Comparison of ENCODE assay signal across 8 mouse cellular contexts in genomic region chr7:16885271-16885776, GRCm38 (mm10). TPM values are rescaled to one million over a fixed set of nuclear protein-coding genes. Genes with fewer than 3 reads are reported as not detected.
DNase-seq lines count a peak whose midpoint lies in the region; ATAC-seq and TF ChIP-seq lines count a peak whose summit lies in the region.

No protein-coding gene starts in this region.

- in situ Hi-C loops in ES-E14 (cut with MboI; ENCODE audit: low sequenced_read_pairs in 2 of 2, unreplicated experiment in 2 of 2), result no loop called here

- H3K27me3 ChIP-seq in heart, embryonic 12.5 days (replicated peaks), result peaks cover 21% of the 10 kb centered on the region
- peaks cover 87% of the 10 kb centered on the region for H3K27me3 ChIP-seq in hindbrain, embryonic 10.5 days (ENCODE audit: insufficient read depth, poor library complexity, severe bottlenecking)
- H3K27me3 ChIP-seq in midbrain, embryonic 10.5 days (ENCODE audit: low read depth, poor library complexity, severe bottlenecking), result peaks cover 86% of the 10 kb centered on the region

- peaks cover 30% of the 10 kb centered on the region for H3K9me3 ChIP-seq in heart, embryonic 12.5 days (replicated peaks)
- H3K9me3 ChIP-seq in ES-E14 (ENCODE audit: control insufficient read depth, insufficient read depth, low read depth, low read length), result no peaks in the 10 kb centered on the region
- peaks cover 29% of the 10 kb centered on the region for H3K9me3 ChIP-seq in hindbrain, embryonic 10.5 days
- peaks cover 24% of the 10 kb centered on the region for H3K9me3 ChIP-seq in midbrain, embryonic 10.5 days (replicated peaks)

- H3K4me3 ChIP-seq in heart, embryonic 12.5 days, result peak overlapping the region; percentile 34
- H3K4me3 ChIP-seq in ES-E14 (ENCODE audit: insufficient read depth in 1 of 2, low read depth in 1 of 2, low read length in 2 of 2, poor library complexity in 1 of 2, severe bottlenecking in 1 of 2), result peak overlapping the region; percentile 60 to 77; a peak in 3 of 4 replicates
- peak overlapping the region; percentile 42 for H3K4me3 ChIP-seq in hindbrain, embryonic 10.5 days
- H3K4me3 ChIP-seq in midbrain, embryonic 10.5 days, result peak overlapping the region; percentile 44

- H3K36me3 ChIP-seq in heart, embryonic 12.5 days, result peaks cover 82% of the 10 kb centered on the region
- H3K36me3 ChIP-seq in ES-E14 (ENCODE audit: control insufficient read depth, insufficient read depth, low read length, poor library complexity, severe bottlenecking), result peaks cover 6% of the 10 kb centered on the region; the same call in 1 of the 2 replicates
- peaks cover 71% of the 10 kb centered on the region for H3K36me3 ChIP-seq in hindbrain, embryonic 10.5 days
- H3K36me3 ChIP-seq in midbrain, embryonic 10.5 days, result peaks cover 58% of the 10 kb centered on the region

- DNase-seq in heart, adult 8-10 months (ENCODE audit: low spot score), result no peak
- DNase-seq in ES-E14 (ENCODE audit: low read depth, low spot score), result no peak
- no peak for DNase-seq in hindbrain, embryonic 10.5 days (ENCODE audit: low spot score)
- peak; percentile 28 for DNase-seq in midbrain, embryonic 10.5 days (ENCODE audit: low spot score)
- DNase-seq in T-cell, adult 2 months (ENCODE audit: low spot score), result no peak
- DNase-seq in urinary bladder, postnatal 14 days (ENCODE audit: low spot score), result no peak
- DNase-seq in layer of hippocampus, postnatal 25 days (ENCODE audit: extremely low spot score in 1 of 2, low spot score in 1 of 2), result no peak

- H3K9ac ChIP-seq in heart, embryonic 12.5 days, result peak overlapping the region; percentile 24
- H3K9ac ChIP-seq in ES-E14 (ENCODE audit: insufficient read depth, low read depth, low read length, poor library complexity, severe bottlenecking), result peak overlapping the region; percentile 55

- no peak overlapping the region for H3K27ac ChIP-seq in heart, embryonic 12.5 days (ENCODE audit: poor library complexity, severe bottlenecking)
- H3K27ac ChIP-seq in ES-E14 (ENCODE audit: insufficient read depth, low read depth, low read length, poor library complexity, severe bottlenecking), result no peak overlapping the region
- H3K27ac ChIP-seq in hindbrain, embryonic 10.5 days, result peak overlapping the region; percentile 53
- H3K27ac ChIP-seq in midbrain, embryonic 10.5 days (replicated peaks), result peak overlapping the region; percentile 49; the same call in 1 of the 2 replicates

- H3K4me2 ChIP-seq in heart, embryonic 12.5 days, result peak overlapping the region; percentile 50

- WGBS in heart, embryonic 12.5 days, result 31% methylated on average over 94 of the region's 95 CpGs
- 16% methylated on average over 95 of the region's 95 CpGs for WGBS in hindbrain, embryonic 10.5 days
- WGBS in midbrain, embryonic 10.5 days, result 16% methylated on average over 91 of the region's 95 CpGs

- H3K4me1 ChIP-seq in heart, embryonic 12.5 days (replicated peaks), result peaks cover 35% of the 10 kb centered on the region
- peaks cover 3 to 21% of the 10 kb centered on the region in 2 experiments; a peak in 3 of 4 replicates for H3K4me1 ChIP-seq in ES-E14 (ENCODE audit: control insufficient read depth in 2 of 2, insufficient read depth in 2 of 2, low read length in 2 of 2, poor library complexity in 1 of 2)
- H3K4me1 ChIP-seq in hindbrain, embryonic 10.5 days (replicated peaks), result peaks cover 37% of the 10 kb centered on the region
- H3K4me1 ChIP-seq in midbrain, embryonic 10.5 days, result peaks cover 20% of the 10 kb centered on the region

- ATAC-seq in heart, embryonic 12.5 days (ENCODE audit: insufficient number of reproducible peaks, low FRiP score), result no peak

TF ChIP-seq in ES-E14, 5 proteins besides CTCF, POLR2A, EP300 and RAD21:
- TF ChIP-seq HCFC1 (IDR thresholded peaks at IDR 0.05; ENCODE audit: borderline replicate concordance, insufficient read depth, low read length), result no peak
- TF ChIP-seq ZC3H11A (IDR thresholded peaks at IDR 0.05; ENCODE audit: borderline replicate concordance, low read depth, low read length), result no peak
- no peak for TF ChIP-seq MAFK (IDR thresholded peaks at IDR 0.05; ENCODE audit: insufficient read depth, low read depth, low read length)
- no peak for TF ChIP-seq CHD2 (IDR thresholded peaks at IDR 0.05; ENCODE audit: low read depth, low read length)
- no peak for TF ChIP-seq ZNF384 (IDR thresholded peaks at IDR 0.05; ENCODE audit: low read depth, low read length)

RNA-seq across cellular contexts. Expression of gene Gng8, which starts 6.3 kb away (rescaled TPM):
- 2.3 and 4.3 TPM in 2 replicates for polyA plus RNA-seq in heart, embryonic 12.5 days (2016; fragmentation: Nextera tagmentation; extraction: Ambion mirVana)
- total RNA-seq in heart, adult 8-10 months (2022), result 1 to 10 TPM; 1.0 to 1.5 (median 1.1) TPM
- 0.79 and 1.0 TPM in 2 replicates for total RNA-seq in ES-E14 (2012; rRNA removed)
- polyA plus RNA-seq in hindbrain, embryonic 10.5 days (2016; fragmentation: Nextera tagmentation; extraction: Ambion mirVana), result 7.1 and 9.0 TPM in 2 replicates
- polyA plus RNA-seq in midbrain, embryonic 10.5 days (2016; fragmentation: Nextera tagmentation; extraction: Ambion mirVana), result 5.4 and 8.5 TPM in 2 replicates
- total RNA-seq in layer of hippocampus, postnatal 25 days (2021), result 1 to 10 TPM; 2.5 to 3.2 TPM

RNA-seq across cellular contexts. Expression of gene Dact3, which starts 10.2 kb away (rescaled TPM):
- 14.3 and 15.2 TPM in 2 replicates for polyA plus RNA-seq in heart, embryonic 12.5 days (2016; fragmentation: Nextera tagmentation; extraction: Ambion mirVana)
- total RNA-seq in heart, adult 8-10 months (2022), result 1 to 10 TPM; 8.0 to 9.5 (median 8.6) TPM
- total RNA-seq in ES-E14 (2012; rRNA removed), result 4.5 and 7.0 TPM in 2 replicates
- 3.2 and 4.9 TPM in 2 replicates for polyA plus RNA-seq in hindbrain, embryonic 10.5 days (2016; fragmentation: Nextera tagmentation; extraction: Ambion mirVana)
- 1.9 and 2.2 TPM in 2 replicates for polyA plus RNA-seq in midbrain, embryonic 10.5 days (2016; fragmentation: Nextera tagmentation; extraction: Ambion mirVana)
- total RNA-seq in layer of hippocampus, postnatal 25 days (2021), result 100 to 1,000 TPM; 150 to 160 TPM

RNA-seq across cellular contexts. Expression of gene Ptgir, which starts 21.0 kb away (rescaled TPM):
- polyA plus RNA-seq in heart, embryonic 12.5 days (2016; fragmentation: Nextera tagmentation; extraction: Ambion mirVana), result 0.28 and 0.34 TPM in 2 replicates
- 1 to 10 TPM; 1.9 to 3.5 (median 3.1) TPM for total RNA-seq in heart, adult 8-10 months (2022)
- 0.09 and 0.26 TPM in 2 replicates for total RNA-seq in ES-E14 (2012; rRNA removed)
- polyA plus RNA-seq in hindbrain, embryonic 10.5 days (2016; fragmentation: Nextera tagmentation; extraction: Ambion mirVana), result 0.77 and 1.5 TPM in 2 replicates
- polyA plus RNA-seq in midbrain, embryonic 10.5 days (2016; fragmentation: Nextera tagmentation; extraction: Ambion mirVana), result 0.17 and 0.56 TPM in 2 replicates
- total RNA-seq in layer of hippocampus, postnatal 25 days (2021), result under 1 TPM in 1 of 2 experiments, not detected in 1; 0.09 TPM

RNA-seq across cellular contexts. Expression of gene Calm3, which starts 38.6 kb away (rescaled TPM):
- polyA plus RNA-seq in heart, embryonic 12.5 days (2016; fragmentation: Nextera tagmentation; extraction: Ambion mirVana), result 83.6 and 95.0 TPM in 2 replicates
- 100 to 1,000 TPM; 153 to 208 (median 191) TPM for total RNA-seq in heart, adult 8-10 months (2022)
- 163 and 198 TPM in 2 replicates for total RNA-seq in ES-E14 (2012; rRNA removed)
- polyA plus RNA-seq in hindbrain, embryonic 10.5 days (2016; fragmentation: Nextera tagmentation; extraction: Ambion mirVana), result 170 and 245 TPM in 2 replicates
- 174 and 180 TPM in 2 replicates for polyA plus RNA-seq in midbrain, embryonic 10.5 days (2016; fragmentation: Nextera tagmentation; extraction: Ambion mirVana)
- 1,000 to 10,000 TPM; 2,256 to 2,439 TPM for total RNA-seq in layer of hippocampus, postnatal 25 days (2021)

RNA-seq across cellular contexts. Expression of gene Prkd2, which starts 42.6 kb away (rescaled TPM):
- 10.8 and 11.8 TPM in 2 replicates for polyA plus RNA-seq in heart, embryonic 12.5 days (2016; fragmentation: Nextera tagmentation; extraction: Ambion mirVana)
- total RNA-seq in heart, adult 8-10 months (2022), result 10 to 100 TPM; 13.1 to 16.7 (median 14.8) TPM
- total RNA-seq in ES-E14 (2012; rRNA removed), result 5.7 and 6.9 TPM in 2 replicates
- 11.2 and 12.6 TPM in 2 replicates for polyA plus RNA-seq in hindbrain, embryonic 10.5 days (2016; fragmentation: Nextera tagmentation; extraction: Ambion mirVana)
- polyA plus RNA-seq in midbrain, embryonic 10.5 days (2016; fragmentation: Nextera tagmentation; extraction: Ambion mirVana), result 11.1 and 11.8 TPM in 2 replicates
- total RNA-seq in layer of hippocampus, postnatal 25 days (2021), result 1 to 10 TPM; 5.2 to 6.9 TPM

Comparison
In these comparisons a context has a peak if more than half of its experiments do, and no peak if none do; other contexts are left out.
1. H3K27ac ChIP-seq: peak in hindbrain, embryonic 10.5 days (single experiment) and midbrain, embryonic 10.5 days (single experiment); none in heart, embryonic 12.5 days (single experiment) and ES-E14 (single experiment).
2. RNA of gene Dact3, which starts 10.2 kb away (total RNA-seq): 150 to 160 TPM in layer of hippocampus, postnatal 25 days; 8.0 to 9.5 TPM in heart, adult 8-10 months and 4.5 to 7.0 TPM in ES-E14; every median in the first group is over 10 times any median in the second.
3. Peak in every context shown above with its lines, with median percentiles within 50 percentile points of each other: H3K4me3 ChIP-seq.